Mouse (Mus musculus) intestine, embryonic 16.5 days (tissue): ENCODE data around the gene C130026I21Rik. TPM values are rescaled to one million over a fixed set of nuclear protein-coding genes. Genes with fewer than 3 reads are reported as not detected.
"Not testable (repeated sequence)": the region's sequence is repeated elsewhere in the genome, so short reads cannot be mapped to it uniquely, and the experiment has no call there.

Experiments
- ATAC-seq: fragments of 200-750 bp; cut with Nextera tagmentation; 2 replicates; pipeline ENCODE4 v1.8.0; 2017; ENCODE audit warnings: moderate TSS enrichment, moderate library complexity
- H3K27ac ChIP-seq: fragments of 300-500 bp; sonication (generic); 2 replicates; pipeline ENCODE4 v1.5.1; 2014; ENCODE audit warnings: mild to moderate bottlenecking, low read length
- H3K27me3 ChIP-seq: fragments of 300-500 bp; sonication (generic); replicated peaks from 2 replicates; pipeline ENCODE4 v1.6.1; 2014; ENCODE audit warnings: low read length, control low read depth, mixed read lengths; ENCODE audit not compliant: control insufficient read depth, insufficient read depth
- H3K36me3 ChIP-seq: fragments of 300-500 bp; sonication (generic); 2 replicates; pipeline ENCODE4 v1.6.1; 2014; ENCODE audit warnings: low read length, control low read depth; ENCODE audit not compliant: control insufficient read depth, insufficient read depth
- H3K4me1 ChIP-seq: fragments of 300-500 bp; sonication (generic); 2 replicates; pipeline ENCODE4 v1.6.1; 2014; ENCODE audit warnings: low read length, control low read depth, mixed read lengths; ENCODE audit not compliant: control insufficient read depth, insufficient read depth
- H3K4me2 ChIP-seq: fragments of 300-500 bp; sonication (generic); 2 replicates; pipeline ENCODE4 v1.6.1; 2014; ENCODE audit warnings: low read depth, low read length, control low read depth
- H3K4me3 ChIP-seq: fragments of 300-500 bp; sonication (generic); 2 replicates; pipeline ENCODE4 v1.5.1; 2014; ENCODE audit warnings: mild to moderate bottlenecking, low read length
- H3K9ac ChIP-seq: fragments of 300-500 bp; sonication (generic); 2 replicates; pipeline ENCODE4 v1.6.1; 2014; ENCODE audit warnings: low read depth, low read length
- H3K9me3 ChIP-seq: fragments of 300-500 bp; sonication (generic); 2 replicates; pipeline ENCODE4 v1.6.1; 2016; ENCODE audit warnings: low read length, control low read depth; ENCODE audit not compliant: control insufficient read depth
- WGBS: fragments of 180-500 bp; shearing (Covaris S2); extraction: QIAGEN DNeasy Blood & Tissue Kit; methylation state at CpG from one replicate; pipeline ENCODE4 v1.1.7; 2014; 5-methylcytosine and 5-hydroxymethylcytosine counted together
- polyA plus RNA-seq: library from polyadenylated mRNA; unstranded; fragments of >200 nt; fragmentation: Nextera tagmentation; extraction: Ambion mirVana; gene quantifications from 2 replicates; pipeline ENCODE4 v1.2.1, GENCODE M21; 2015

The C130026I21Rik gene
- polyA plus RNA-seq, 1 experiment from 2014 or later = 0.33 TPM

DNA sequence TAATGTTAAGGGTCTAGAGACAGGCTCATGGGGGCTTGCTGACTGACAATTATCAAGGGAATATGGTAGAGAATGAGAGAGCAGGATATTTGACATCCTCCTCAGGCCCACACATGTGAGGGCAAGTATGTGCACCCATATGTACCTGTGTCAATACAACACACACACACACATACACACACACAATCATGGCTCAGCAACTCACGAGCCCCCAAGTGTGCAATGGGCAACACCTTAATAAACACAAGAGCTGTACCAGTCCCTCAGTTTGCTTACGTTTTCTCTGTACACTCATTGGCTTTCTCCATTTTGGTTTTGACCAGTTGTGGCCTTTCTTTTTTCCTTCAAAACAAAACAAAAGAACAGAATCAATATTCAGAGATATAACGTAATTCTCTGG lies 185.6 kb downstream of the C130026I21Rik start:
- not testable (repeated sequence) for H3K9me3 ChIP-seq, H3K27me3 ChIP-seq, H3K9ac ChIP-seq, H3K36me3 ChIP-seq, H3K27ac ChIP-seq, H3K4me2 ChIP-seq, ATAC-seq, H3K4me1 ChIP-seq, H3K4me3 ChIP-seq
- WGBS = 54% methylated on average over 3 of the region's 3 CpGs

DNA sequence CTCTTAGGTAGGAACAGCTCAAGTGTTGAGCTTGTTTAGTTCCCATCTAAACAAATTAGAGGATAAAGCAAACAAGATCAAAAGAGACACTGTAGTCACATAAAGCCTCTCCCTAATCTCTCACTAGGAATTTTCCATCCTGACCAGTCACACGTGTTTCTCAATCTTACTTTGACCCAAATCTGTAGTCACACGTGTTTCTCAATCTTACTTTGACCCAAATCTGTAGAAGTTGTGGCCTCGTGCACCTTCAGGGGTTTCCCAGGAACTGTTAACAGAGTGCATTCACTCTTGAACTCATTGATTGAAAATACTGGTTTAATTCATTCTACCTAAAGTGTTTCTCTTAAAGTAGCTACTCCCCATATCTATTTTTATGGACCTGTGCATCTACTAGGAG lies 197.3 kb downstream of the C130026I21Rik start:
- H3K4me2 ChIP-seq = not testable (repeated sequence)
- WGBS = 65% methylated on average over 3 of the region's 3 CpGs

GRCm38 (mm10) chr1:85071690-85072089 lies 198.7 kb downstream of the C130026I21Rik start:
- not testable (repeated sequence) for H3K4me3 ChIP-seq, ATAC-seq, H3K27ac ChIP-seq, H3K27me3 ChIP-seq, H3K4me1 ChIP-seq, H3K36me3 ChIP-seq, H3K9ac ChIP-seq, H3K9me3 ChIP-seq, H3K4me2 ChIP-seq
- WGBS = 69% methylated on average over 3 of the region's 3 CpGs

More for the DNA sequence above, 197.3 kb downstream of the C130026I21Rik start:
- H3K4me3 ChIP-seq, H3K9me3 ChIP-seq, ATAC-seq, H3K27ac ChIP-seq, H3K36me3 ChIP-seq, H3K27me3 ChIP-seq, H3K4me1 ChIP-seq, H3K9ac ChIP-seq: not testable (repeated sequence)

DNA sequence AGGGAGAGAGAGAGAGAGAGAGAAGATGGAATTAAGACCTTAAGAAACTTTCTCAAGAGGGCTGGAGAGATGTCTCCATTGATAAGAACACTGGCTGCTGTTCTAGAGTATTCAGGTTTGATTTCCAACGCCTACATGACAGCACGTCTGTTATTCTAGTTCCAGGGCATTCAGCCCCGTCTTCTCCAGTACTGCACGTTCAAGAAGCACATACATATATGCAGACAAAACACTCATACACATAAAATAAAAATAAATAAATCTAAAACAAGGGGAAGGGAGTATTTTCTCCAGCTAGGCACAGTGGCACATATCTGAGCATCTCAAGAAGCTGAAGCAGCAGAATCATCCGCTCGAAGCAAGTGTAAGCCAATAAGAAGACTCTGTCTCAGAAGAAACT lies 234.6 kb downstream of the C130026I21Rik start:
- not testable (repeated sequence) for H3K9me3 ChIP-seq, H3K27me3 ChIP-seq, H3K9ac ChIP-seq, H3K4me3 ChIP-seq, ATAC-seq, H3K36me3 ChIP-seq, H3K27ac ChIP-seq, H3K4me1 ChIP-seq, H3K4me2 ChIP-seq
- 81% methylated on average over 4 of the region's 6 CpGs for WGBS

DNA sequence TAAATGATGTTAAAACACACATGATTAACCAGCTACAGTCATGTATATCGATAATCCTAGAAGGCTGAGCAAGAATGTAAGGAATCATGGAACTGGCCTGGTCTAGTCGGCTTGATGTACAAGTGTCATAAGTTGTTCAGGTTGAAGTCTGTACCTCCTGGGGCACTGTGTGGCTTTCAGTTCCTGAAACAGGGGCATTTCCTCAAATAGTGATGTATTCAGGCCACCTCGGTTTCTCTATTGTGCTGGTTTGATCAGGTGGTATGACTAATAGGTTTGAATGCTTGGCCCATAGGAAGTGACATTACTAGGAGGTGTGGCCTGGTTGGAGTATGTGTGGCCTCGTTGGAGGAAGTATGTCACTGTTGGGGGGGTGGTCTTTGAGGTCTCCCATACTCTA lies 236.0 kb downstream of the C130026I21Rik start:
- not testable (repeated sequence) for H3K4me2 ChIP-seq, ATAC-seq
- 87% methylated on average over 3 of the region's 4 CpGs for WGBS

DNA sequence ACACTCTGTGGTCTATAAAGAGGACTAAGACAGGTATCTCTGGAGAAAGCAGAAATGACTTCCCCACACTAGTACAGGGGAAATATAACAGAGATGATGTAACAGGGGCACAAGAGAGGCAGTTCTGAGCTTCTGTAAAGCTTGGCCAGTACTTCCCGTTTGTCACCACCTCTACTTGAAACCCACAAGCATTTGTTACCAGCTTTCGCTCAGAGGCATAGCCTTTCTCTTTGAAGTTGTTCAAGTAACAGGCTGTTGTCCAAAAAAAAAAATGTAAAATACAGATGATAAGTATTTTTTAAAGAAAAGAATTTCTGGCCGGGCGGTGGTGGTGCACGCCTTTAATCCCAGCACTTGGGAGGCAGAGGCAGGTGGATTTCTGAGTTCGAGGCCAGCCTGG lies 236.8 kb downstream of the C130026I21Rik start:
- H3K4me3 ChIP-seq, H3K4me1 ChIP-seq, H3K9me3 ChIP-seq, H3K27me3 ChIP-seq, H3K36me3 ChIP-seq, H3K9ac ChIP-seq, H3K27ac ChIP-seq, ATAC-seq, H3K4me2 ChIP-seq: not testable (repeated sequence)
- 93% methylated on average over 5 of the region's 6 CpGs for WGBS

More for the DNA sequence above, 236.0 kb downstream of the C130026I21Rik start:
- H3K9ac ChIP-seq, H3K36me3 ChIP-seq, H3K27me3 ChIP-seq, H3K4me1 ChIP-seq, H3K9me3 ChIP-seq, H3K27ac ChIP-seq, H3K4me3 ChIP-seq: not testable (repeated sequence)

GRCm38 (mm10) chr1:85030211-85030610 lies 240.2 kb downstream of the C130026I21Rik start:
- not testable (repeated sequence) for H3K4me2 ChIP-seq, H3K36me3 ChIP-seq, H3K27ac ChIP-seq, ATAC-seq, H3K9me3 ChIP-seq, H3K27me3 ChIP-seq, H3K4me3 ChIP-seq, H3K4me1 ChIP-seq, H3K9ac ChIP-seq
- WGBS = 58% methylated on average over 11 of the region's 14 CpGs

- not testable (repeated sequence) for H3K4me3 ChIP-seq, H3K27ac ChIP-seq, H3K9ac ChIP-seq, H3K27me3 ChIP-seq, H3K36me3 ChIP-seq, H3K9me3 ChIP-seq, ATAC-seq, H3K4me1 ChIP-seq, H3K4me2 ChIP-seq
- 94% methylated on average over 12 of the region's 13 CpGs for WGBS
Observed at GRCm38 (mm10) chr1:85011933-85012332, 258.4 kb downstream of the C130026I21Rik start.

- ATAC-seq = not testable (repeated sequence)
- 91% methylated on average over 1 of the region's 3 CpGs for WGBS
Observed at GRCm38 (mm10) chr1:85010947-85011346, 259.4 kb downstream of the C130026I21Rik start.

GRCm38 (mm10) chr1:85007737-85008136 lies 262.6 kb downstream of the C130026I21Rik start:
- H3K4me3 ChIP-seq, ATAC-seq, H3K9me3 ChIP-seq, H3K9ac ChIP-seq, H3K27me3 ChIP-seq, H3K4me2 ChIP-seq, H3K4me1 ChIP-seq, H3K36me3 ChIP-seq, H3K27ac ChIP-seq: not testable (repeated sequence)
- 78% methylated on average over 1 of the region's 1 CpGs for WGBS

More at GRCm38 (mm10) chr1:85010947-85011346, 259.4 kb downstream of the C130026I21Rik start:
- not testable (repeated sequence) for H3K27ac ChIP-seq, H3K36me3 ChIP-seq, H3K9me3 ChIP-seq, H3K27me3 ChIP-seq, H3K9ac ChIP-seq, H3K4me2 ChIP-seq, H3K4me3 ChIP-seq, H3K4me1 ChIP-seq
